22 mouse cellular contexts compared by ENCODE assay signal in genomic region chr17:68388481-68388880, GRCm38 (mm10).
"Had no signal": no experiment of that assay in that cellular context is flagged by ENCODE, and none has a peak within 500 bp of the region (broad histone marks: within the 10 kb centered on the region; RNA-seq: fewer than 3 reads in every experiment).

No protein-coding gene starts in this region.

- H3K4me2 ChIP-seq: limb, embryonic 13.5 days; liver, embryonic 12.5 days; liver, embryonic 15.5 days; lung, embryonic 15.5 days; midbrain, embryonic 11.5 days; neural tube, embryonic 12.5 days; neural tube, embryonic 15.5 days; stomach, embryonic 15.5 days had no signal

- ATAC-seq: liver, embryonic 12.5 days had no signal

- H3K27me3 ChIP-seq: limb, embryonic 13.5 days; liver, embryonic 12.5 days; liver, embryonic 15.5 days; lung, embryonic 15.5 days; megakaryocyte, embryonic 14.5 days; neural tube, embryonic 12.5 days; neural tube, embryonic 15.5 days; stomach, embryonic 15.5 days had no signal

- H3K9ac ChIP-seq: limb, embryonic 13.5 days; liver, embryonic 12.5 days; liver, embryonic 15.5 days; lung, embryonic 15.5 days; neural tube, embryonic 12.5 days; neural tube, embryonic 15.5 days; stomach, embryonic 15.5 days had no signal

- DNase-seq: kidney, adult 2 months; kidney, postnatal 25 days; layer of hippocampus, adult 9-11 months; liver; lung, adult 18-20 months; lung, postnatal 10 days; lung, postnatal 36 days; right cerebral cortex, postnatal 14 days; right cerebral cortex, postnatal 4 days; thymus, postnatal 25 days had no signal

- H3K27ac ChIP-seq: kidney, postnatal 0 days; layer of hippocampus, adult 2 months; limb, embryonic 10.5 days; limb, embryonic 13.5 days; liver, embryonic 12.5 days; liver, embryonic 15.5 days; lung, embryonic 15.5 days; neural tube, embryonic 12.5 days; neural tube, embryonic 15.5 days; stomach, embryonic 15.5 days had no signal

- H3K9me3 ChIP-seq: limb, embryonic 10.5 days; limb, embryonic 13.5 days; liver, embryonic 12.5 days; lung, embryonic 15.5 days; neural tube, embryonic 12.5 days; neural tube, embryonic 15.5 days; stomach, embryonic 15.5 days had no signal

- H3K4me3 ChIP-seq: layer of hippocampus, adult 2 months; limb, embryonic 10.5 days; limb, embryonic 13.5 days; liver, embryonic 12.5 days; liver, embryonic 15.5 days; lung, embryonic 15.5 days; megakaryocyte, embryonic 14.5 days; neural tube, embryonic 12.5 days; neural tube, embryonic 15.5 days; stomach, embryonic 15.5 days had no signal

- H3K4me1 ChIP-seq: liver, embryonic 12.5 days; liver, embryonic 15.5 days; lung, embryonic 15.5 days; megakaryocyte, embryonic 14.5 days; neural tube, embryonic 12.5 days; neural tube, embryonic 15.5 days; stomach, embryonic 15.5 days had no signal

- H3K36me3 ChIP-seq: limb, embryonic 10.5 days; limb, embryonic 13.5 days; liver, embryonic 12.5 days; liver, embryonic 15.5 days; lung, embryonic 15.5 days; neural tube, embryonic 12.5 days; neural tube, embryonic 15.5 days; stomach, embryonic 15.5 days had no signal
